Mouse (Mus musculus) naive thymus-derived CD4-positive, alpha-beta T cell, adult 5 months (primary cell): ENCODE results near the gene Hmx1. TPM values are rescaled to one million over a fixed set of nuclear protein-coding genes. Genes with fewer than 3 reads are reported as not detected.

Experiments used
- polyA plus RNA-seq: library from polyadenylated mRNA; unstranded; fragments of 100-300 nt; shearing (Covaris generic); gene quantifications from one replicate; pipeline ENCODE4 v1.2.1, GENCODE M21; 2017

Hmx1 gene
- polyA plus RNA-seq = not detected

GRCm38 (mm10) chr5:35388491-35389111, at the start of gene Hmx1:
Gene Hmx1 (plus strand): TSS chr5:35389108.

Other genes with a start within 250 kb of the Hmx1 start
- gene Adra2c, start 110.8 kb upstream of the Hmx1 start, polyA plus RNA-seq = not detected
- gene Cpz, start 136.6 kb downstream of the Hmx1 start, polyA plus RNA-seq = not detected
- gene Trmt44, start 186.0 kb downstream of the Hmx1 start, polyA plus RNA-seq = 4.3 TPM
- gene Acox3, start 193.9 kb downstream of the Hmx1 start, polyA plus RNA-seq = 23.1 TPM